26 mouse cellular contexts compared by ENCODE assay signal in the genomic region with DNA sequence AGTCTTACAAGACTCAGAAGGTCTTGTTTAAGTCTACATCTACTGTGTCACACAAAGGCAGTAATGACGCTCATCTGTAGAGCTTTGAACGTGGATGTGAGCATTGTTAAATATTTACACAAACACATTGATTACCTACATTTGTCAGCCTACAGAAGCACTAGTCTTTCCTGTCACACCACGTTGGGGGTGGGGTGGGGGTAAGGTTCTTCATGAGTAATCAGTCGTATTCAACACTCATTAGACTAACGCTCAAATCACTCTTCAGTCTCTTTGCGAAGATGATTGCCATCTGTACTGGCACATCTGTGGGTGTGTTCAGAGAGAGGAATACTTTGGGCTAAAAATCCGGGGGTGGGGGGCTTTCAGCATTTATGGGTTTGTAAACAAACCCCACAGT.
"Had no signal": no experiment of that assay in that cellular context is flagged by ENCODE, and none has a peak within 500 bp of the region (broad histone marks: within the 10 kb centered on the region; RNA-seq: fewer than 3 reads in every experiment).

No protein-coding gene starts in this region.

- DNase-seq: gastrocnemius, postnatal 14 days; gastrocnemius, postnatal 36 days; heart, adult 18-20 months; heart, postnatal 14 days; heart, postnatal 36 days; kidney, adult 11 months; kidney, adult 2 months; kidney, adult 9 months; kidney, postnatal 14 days; kidney, postnatal 36 days; liver; liver, embryonic 13.5 days had no signal

- H3K4me1 ChIP-seq: heart, embryonic 13.5 days; heart, embryonic 15.5 days; hindbrain, embryonic 13.5 days; hindbrain, embryonic 15.5 days; kidney, embryonic 15.5 days; limb, embryonic 10.5 days; limb, embryonic 12.5 days; liver, embryonic 13.5 days; liver, embryonic 15.5 days had no signal

- H3K9me3 ChIP-seq: heart, embryonic 13.5 days; heart, embryonic 15.5 days; hindbrain, embryonic 13.5 days; hindbrain, embryonic 15.5 days; kidney, embryonic 15.5 days; limb, embryonic 10.5 days; limb, embryonic 12.5 days; liver, embryonic 13.5 days; liver, embryonic 15.5 days had no signal

- H3K4me2 ChIP-seq: heart, embryonic 11.5 days; heart, embryonic 13.5 days; heart, embryonic 15.5 days; hindbrain, embryonic 13.5 days; hindbrain, embryonic 15.5 days; kidney, embryonic 15.5 days; limb, embryonic 12.5 days; liver, embryonic 11.5 days; liver, embryonic 13.5 days; liver, embryonic 15.5 days had no signal

- H3K4me3 ChIP-seq: heart, embryonic 13.5 days; heart, embryonic 15.5 days; hindbrain, embryonic 13.5 days; hindbrain, embryonic 15.5 days; kidney, embryonic 15.5 days; left cerebral cortex, adult 2 months; limb, embryonic 10.5 days; limb, embryonic 12.5 days; liver, embryonic 13.5 days; liver, embryonic 15.5 days had no signal

- H3K36me3 ChIP-seq: heart, embryonic 13.5 days; heart, embryonic 15.5 days; hindbrain, embryonic 13.5 days; hindbrain, embryonic 15.5 days; kidney, embryonic 15.5 days; limb, embryonic 10.5 days; limb, embryonic 12.5 days; liver, embryonic 13.5 days; liver, embryonic 15.5 days had no signal

- H3K9ac ChIP-seq: heart, embryonic 13.5 days; heart, embryonic 15.5 days; hindbrain, embryonic 13.5 days; hindbrain, embryonic 15.5 days; kidney, embryonic 15.5 days; limb, embryonic 12.5 days; liver, embryonic 13.5 days; liver, embryonic 15.5 days had no signal

- H3K27me3 ChIP-seq: heart, embryonic 13.5 days; heart, embryonic 15.5 days; hindbrain, embryonic 13.5 days; hindbrain, embryonic 15.5 days; kidney, embryonic 15.5 days; limb, embryonic 12.5 days; liver, embryonic 13.5 days; liver, embryonic 15.5 days had no signal

- H3K27ac ChIP-seq: heart, embryonic 13.5 days; heart, embryonic 15.5 days; hindbrain, embryonic 13.5 days; hindbrain, embryonic 15.5 days; hindbrain, postnatal 0 days; kidney, embryonic 15.5 days; kidney, postnatal 0 days; left cerebral cortex, adult 2 months; limb, embryonic 10.5 days; limb, embryonic 12.5 days; liver, embryonic 13.5 days; liver, embryonic 15.5 days had no signal

- ATAC-seq: hindbrain, postnatal 0 days; intestine, embryonic 16.5 days had no signal
